Mouse (Mus musculus) ES-Bruce4 (cell line): ENCODE measurements at regions not wholly inside any gene's neighbourhood (a gene's known extent, or its start where the extent isn't known, plus 50 kb on each side); places are given as distances from the start of the nearest gene placed in this dataset.

Source experiments
- H3K27ac ChIP-seq: 2 replicates; pipeline ENCODE4 v1.5.1; 2012; ENCODE audit warnings: low read length, inconsistent platforms; ENCODE audit not compliant: insufficient read depth
- H3K27me3 ChIP-seq: 2 replicates; pipeline ENCODE4 v1.6.1; 2012; ENCODE audit warnings: mild to moderate bottlenecking, low read length, inconsistent platforms; ENCODE audit not compliant: control insufficient read depth, poor library complexity, insufficient read depth, severe bottlenecking
- H3K36me3 ChIP-seq: 2 replicates; pipeline ENCODE4 v1.6.1; 2012; ENCODE audit warnings: inconsistent platforms, mild to moderate bottlenecking, low read length, moderate library complexity; ENCODE audit not compliant: control insufficient read depth, poor library complexity, insufficient read depth, severe bottlenecking
- H3K4me1 ChIP-seq: one replicate; pipeline ENCODE4 v1.8.1; 2011; ENCODE audit warnings: low read length; ENCODE audit not compliant: control insufficient read depth, insufficient read depth
- H3K4me3 ChIP-seq: 2 replicates; pipeline ENCODE4 v1.5.1; 2011; ENCODE audit warnings: low read depth, mild to moderate bottlenecking, low read length
- H3K9ac ChIP-seq: 2 replicates; pipeline ENCODE4 v1.6.1; 2012; ENCODE audit warnings: low read depth, mild to moderate bottlenecking, inconsistent platforms; ENCODE audit not compliant: poor library complexity, severe bottlenecking
- H3K9me3 ChIP-seq: replicated peaks from 2 replicates; pipeline ENCODE4 v1.6.1; 2012; ENCODE audit warnings: mild to moderate bottlenecking, low read length, inconsistent platforms; ENCODE audit not compliant: control insufficient read depth, poor library complexity, insufficient read depth, severe bottlenecking
- CTCF ChIP-seq: IDR thresholded peaks from one replicate; pipeline ENCODE4 v1.8.1; 2011; ENCODE audit warnings: low read depth, low read length
- EP300 ChIP-seq: IDR thresholded peaks from 2 replicates; pipeline ENCODE4 v1.6.1; 2011; ENCODE audit warnings: low read depth, low read length; ENCODE audit not compliant: insufficient read depth
- POLR2A ChIP-seq: IDR thresholded peaks from one replicate; pipeline ENCODE4 v1.8.1; 2011; ENCODE audit warnings: low read length; ENCODE audit not compliant: insufficient read depth

GRCm38 (mm10) chr2:146612522-146613288, 100.6 kb upstream of the Ralgapa2 start:
- no peaks in the 10 kb centered on the region for H3K27me3 ChIP-seq
- no peaks in the 10 kb centered on the region for H3K36me3 ChIP-seq
- no peaks in the 10 kb centered on the region for H3K9me3 ChIP-seq
- TF ChIP-seq EP300 (no peak), CTCF (peak; percentile 75), POLR2A (no peak)
- no peak overlapping the region for H3K9ac ChIP-seq
- no peak overlapping the region for H3K4me3 ChIP-seq
- H3K4me1 ChIP-seq, result no peaks in the 10 kb centered on the region
- H3K27ac ChIP-seq, result no peak overlapping the region

- H3K9ac ChIP-seq, result no peak overlapping the region
- TF ChIP-seq EP300 (no peak), CTCF (peak; percentile 18)
- no peak overlapping the region for H3K27ac ChIP-seq
Observed at GRCm38 (mm10) chr2:146621167-146621566, 109.0 kb upstream of the Ralgapa2 start.

GRCm38 (mm10) chr2:146623052-146623451, 110.9 kb upstream of the Ralgapa2 start:
- Histone ChIP-seq H3K27me3 (no peaks in the 10 kb centered on the region), H3K4me1 (peaks cover 7% of the 10 kb centered on the region), H3K9me3 (no peaks in the 10 kb centered on the region), H3K27ac (no peak overlapping the region), H3K4me3 (no peak overlapping the region), H3K36me3 (no peaks in the 10 kb centered on the region), H3K9ac (no peak overlapping the region)
- TF ChIP-seq EP300, result no peak
- no peak for TF ChIP-seq CTCF
- TF ChIP-seq POLR2A, result no peak

More at GRCm38 (mm10) chr2:146621167-146621566, 109.0 kb upstream of the Ralgapa2 start:
- peaks cover 7% of the 10 kb centered on the region for H3K4me1 ChIP-seq
- H3K36me3 ChIP-seq, result no peaks in the 10 kb centered on the region
- H3K27me3 ChIP-seq, result no peaks in the 10 kb centered on the region
- H3K4me3 ChIP-seq, result no peak overlapping the region
- H3K9me3 ChIP-seq, result no peaks in the 10 kb centered on the region

GRCm38 (mm10) chr2:146624207-146624606, 112.1 kb upstream of the Ralgapa2 start:
- no peak overlapping the region for H3K4me3 ChIP-seq
- TF ChIP-seq EP300, result 0 out of 2 replicates have a peak, but pooled peaks have one; percentile 41
- no peak for TF ChIP-seq POLR2A
- TF ChIP-seq CTCF, result no peak

GRCm38 (mm10) chr2:146625166-146625751, 113.1 kb upstream of the Ralgapa2 start:
- Histone ChIP-seq H3K4me3 (no peak overlapping the region), H3K9ac (no peak overlapping the region), H3K4me1 (peaks cover 7% of the 10 kb centered on the region), H3K27me3 (no peaks in the 10 kb centered on the region), H3K36me3 (no peaks in the 10 kb centered on the region), H3K9me3 (no peaks in the 10 kb centered on the region), H3K27ac (no peak overlapping the region)
- TF ChIP-seq POLR2A, result no peak
- TF ChIP-seq EP300, result no peak
- TF ChIP-seq CTCF, result no peak

More at GRCm38 (mm10) chr2:146624207-146624606, 112.1 kb upstream of the Ralgapa2 start:
- Histone ChIP-seq H3K27me3 (no peaks in the 10 kb centered on the region), H3K9ac (no peak overlapping the region), H3K4me1 (peaks cover 7% of the 10 kb centered on the region), H3K27ac (no peak overlapping the region), H3K9me3 (no peaks in the 10 kb centered on the region), H3K36me3 (no peaks in the 10 kb centered on the region)

- H3K27ac ChIP-seq, result no peak overlapping the region
- no peak for TF ChIP-seq POLR2A
- H3K27me3 ChIP-seq, result no peaks in the 10 kb centered on the region
Observed at GRCm38 (mm10) chr2:146626531-146626930, 114.4 kb upstream of the Ralgapa2 start.

More at GRCm38 (mm10) chr2:146626531-146626930, 114.4 kb upstream of the Ralgapa2 start:
- Histone ChIP-seq H3K36me3 (no peaks in the 10 kb centered on the region), H3K4me3 (no peak overlapping the region), H3K4me1 (peaks cover 7% of the 10 kb centered on the region), H3K9me3 (no peaks in the 10 kb centered on the region), H3K9ac (no peak overlapping the region)
